Mouse (Mus musculus) stomach, postnatal 0 days (tissue): ENCODE measurements at regions not wholly inside any gene's neighbourhood (a gene's known extent, or its start where the extent isn't known, plus 50 kb on each side); places are given as distances from the start of the nearest gene placed in this dataset.

Experiments used
- ATAC-seq: fragments of 200-750 bp; cut with Nextera tagmentation; 2 replicates; pipeline ENCODE4 v1.8.0; 2017; ENCODE audit not compliant: low FRiP score, low TSS enrichment
- DNase-seq: peaks from one replicate; pipeline ENCODE4 v3.0.0-alpha.2; 2016; ENCODE audit warnings: low spot score
- H3K27ac ChIP-seq: fragments of 300-500 bp; sonication (generic); replicated peaks from 2 replicates; pipeline ENCODE4 v1.5.1; 2014; ENCODE audit warnings: mild to moderate bottlenecking, control low read depth
- H3K27me3 ChIP-seq: fragments of 300-500 bp; sonication (generic); 2 replicates; pipeline ENCODE4 v1.6.1; 2014; ENCODE audit warnings: low read length; ENCODE audit not compliant: control insufficient read depth, insufficient read depth
- H3K36me3 ChIP-seq: fragments of 300-500 bp; sonication (generic); 2 replicates; pipeline ENCODE4 v1.6.1; 2014; ENCODE audit warnings: low read length, mixed read lengths; ENCODE audit not compliant: control insufficient read depth, insufficient read depth
- H3K4me1 ChIP-seq: fragments of 300-500 bp; sonication (generic); replicated peaks from 2 replicates; pipeline ENCODE4 v1.6.1; 2014; ENCODE audit warnings: antibody characterized with exemption; ENCODE audit not compliant: control insufficient read depth, insufficient read depth
- H3K4me2 ChIP-seq: fragments of 300-500 bp; sonication (generic); replicated peaks from 2 replicates; pipeline ENCODE4 v1.6.1; 2014; ENCODE audit warnings: low read depth, mild to moderate bottlenecking, control low read depth, moderate library complexity
- H3K4me3 ChIP-seq: fragments of 300-500 bp; sonication (generic); 2 replicates; pipeline ENCODE4 v1.5.1; 2014; ENCODE audit warnings: low read depth, low read length, control low read depth
- H3K9ac ChIP-seq: fragments of 300-500 bp; sonication (generic); 2 replicates; pipeline ENCODE4 v1.6.1; 2014; ENCODE audit warnings: mild to moderate bottlenecking, low read length, control low read depth, mixed read lengths
- H3K9me3 ChIP-seq: fragments of 300-500 bp; sonication (generic); 2 replicates; pipeline ENCODE4 v1.6.1; 2016; ENCODE audit warnings: low read length; ENCODE audit not compliant: control insufficient read depth
- CTCF ChIP-seq: IDR thresholded peaks from 2 replicates; pipeline ENCODE4 v1.5.1; 2016; ENCODE audit warnings: antibody characterized with exemption, low read depth, mild to moderate bottlenecking, moderate library complexity
- EP300 ChIP-seq: optimal IDR thresholded peaks from 2 replicates; pipeline ENCODE3; 2016; ENCODE audit warnings: antibody characterized with exemption
- WGBS: fragments of 180-500 bp; shearing (Covaris S2); extraction: QIAGEN DNeasy Blood & Tissue Kit; methylation state at CpG from one replicate; pipeline ENCODE4 v1.1.7; 2014; 5-methylcytosine and 5-hydroxymethylcytosine counted together

- DNase-seq: no peak
- H3K9me3 ChIP-seq: no peaks in the 10 kb centered on the region
- no peak overlapping the region for H3K9ac ChIP-seq
- 71% methylated on average over 12 of the region's 12 CpGs for WGBS
- no peaks in the 10 kb centered on the region for H3K36me3 ChIP-seq
- H3K27ac ChIP-seq: no peak overlapping the region
- TF ChIP-seq EP300: no peak
- TF ChIP-seq CTCF: no peak
- no peak for ATAC-seq
- no peak overlapping the region for H3K4me2 ChIP-seq
- H3K27me3 ChIP-seq: no peaks in the 10 kb centered on the region
- no peaks in the 10 kb centered on the region for H3K4me1 ChIP-seq
- H3K4me3 ChIP-seq: no peak overlapping the region
These were observed 92.4 kb upstream of the Hnrnpk start for GRCm38 (mm10) chr13:58495390-58496073.

GRCm38 (mm10) chr13:58494726-58495125, 91.6 kb upstream of the Hnrnpk start:
- Histone ChIP-seq H3K4me1 (no peaks in the 10 kb centered on the region), H3K9me3 (no peaks in the 10 kb centered on the region), H3K9ac (no peak overlapping the region), H3K4me3 (no peak overlapping the region), H3K4me2 (no peak overlapping the region), H3K36me3 (no peaks in the 10 kb centered on the region), H3K27me3 (no peaks in the 10 kb centered on the region), H3K27ac (no peak overlapping the region)
- no peak for TF ChIP-seq EP300
- TF ChIP-seq CTCF: no peak
- DNase-seq (no peak), ATAC-seq (no peak)
- WGBS: 41% methylated on average over 5 of the region's 5 CpGs

GRCm38 (mm10) chr13:58490829-58491228, 87.7 kb upstream of the Hnrnpk start:
- Histone ChIP-seq H3K27me3 (no peaks in the 10 kb centered on the region), H3K9me3 (no peaks in the 10 kb centered on the region), H3K4me2 (no peak overlapping the region), H3K4me1 (no peaks in the 10 kb centered on the region), H3K9ac (no peak overlapping the region), H3K27ac (no peak overlapping the region), H3K4me3 (no peak overlapping the region), H3K36me3 (no peaks in the 10 kb centered on the region)
- TF ChIP-seq EP300 (no peak), CTCF (no peak)
- ATAC-seq (no peak), DNase-seq (no peak)
- 40% methylated on average over 8 of the region's 8 CpGs for WGBS

DNA sequence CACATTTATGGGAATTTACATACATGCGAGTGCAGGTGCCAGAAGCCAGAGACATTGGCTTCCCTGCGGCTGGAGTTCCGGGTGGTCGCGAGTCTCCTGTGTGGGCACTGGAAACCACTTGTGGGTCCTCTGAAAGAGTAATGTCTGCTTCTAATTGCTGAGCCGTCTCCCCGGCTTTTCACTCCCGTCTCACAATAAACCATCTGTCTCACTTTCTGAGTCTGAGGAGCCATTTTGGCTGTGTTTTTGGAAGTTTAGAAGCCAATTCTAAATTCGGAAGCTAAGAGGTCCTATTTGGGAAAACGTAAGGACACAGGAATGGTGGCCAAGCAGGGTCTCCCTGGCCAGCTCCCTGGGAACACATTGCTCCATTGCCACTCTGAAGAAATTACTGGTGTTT, 81.9 kb upstream of the Hnrnpk start:
- 76% methylated on average over 10 of the region's 10 CpGs for WGBS
- Histone ChIP-seq H3K9me3 (no peaks in the 10 kb centered on the region), H3K27ac (no peak overlapping the region), H3K4me1 (no peaks in the 10 kb centered on the region), H3K36me3 (no peaks in the 10 kb centered on the region), H3K27me3 (no peaks in the 10 kb centered on the region), H3K4me3 (no peak overlapping the region), H3K9ac (no peak overlapping the region), H3K4me2 (no peak overlapping the region)
- TF ChIP-seq CTCF (no peak), EP300 (no peak)
- DNase-seq: no peak
- ATAC-seq: no peak

- Histone ChIP-seq H3K9me3 (no peaks in the 10 kb centered on the region), H3K36me3 (no peaks in the 10 kb centered on the region), H3K4me2 (no peak overlapping the region), H3K4me1 (no peaks in the 10 kb centered on the region), H3K9ac (no peak overlapping the region), H3K27ac (no peak overlapping the region), H3K4me3 (no peak overlapping the region), H3K27me3 (no peaks in the 10 kb centered on the region)
- WGBS: 67% methylated on average over 9 of the region's 9 CpGs
- TF ChIP-seq CTCF (no peak), EP300 (no peak)
- ATAC-seq (no peak), DNase-seq (no peak)
These were observed 79.6 kb upstream of the Hnrnpk start for GRCm38 (mm10) chr13:58482701-58483100.

- no peak overlapping the region for H3K9ac ChIP-seq
- H3K27ac ChIP-seq: no peak overlapping the region
- no peaks in the 10 kb centered on the region for H3K9me3 ChIP-seq
- ATAC-seq (no peak), DNase-seq (no peak)
- no peaks in the 10 kb centered on the region for H3K36me3 ChIP-seq
- no peak for TF ChIP-seq EP300
- no peak for TF ChIP-seq CTCF
- H3K4me3 ChIP-seq: no peak overlapping the region
- H3K27me3 ChIP-seq: no peaks in the 10 kb centered on the region
- no peaks in the 10 kb centered on the region for H3K4me1 ChIP-seq
- no peak overlapping the region for H3K4me2 ChIP-seq
- 79% methylated on average over 10 of the region's 10 CpGs for WGBS
These were observed 77.9 kb upstream of the Hnrnpk start for GRCm38 (mm10) chr13:58480928-58481598.
